Mouse (Mus musculus) heart, adult 2 months (tissue): ENCODE measurements at regions not wholly inside any gene's neighbourhood (a gene's known extent, or its start where the extent isn't known, plus 50 kb on each side); places are given as distances from the start of the nearest gene placed in this dataset.

Experiments
- CTCF ChIP-seq: fragments of 200-600 bp; IDR thresholded peaks from 2 replicates; pipeline ENCODE4 v1.8.1; 2022; ENCODE audit warnings: antibody characterized with exemption, mild to moderate bottlenecking, moderate library complexity
- EP300 ChIP-seq: fragments of 200-500 bp; IDR thresholded peaks from 2 replicates; pipeline ENCODE4 v1.6.1; 2011; ENCODE audit warnings: low read depth, low read length, control low read depth; ENCODE audit not compliant: insufficient read depth
- POLR2A ChIP-seq: fragments of 200-500 bp; IDR thresholded peaks from 2 replicates; pipeline ENCODE4 v1.6.1; 2011; ENCODE audit warnings: mild to moderate bottlenecking, low read depth, low read length, control low read depth; ENCODE audit not compliant: insufficient read depth

DNA sequence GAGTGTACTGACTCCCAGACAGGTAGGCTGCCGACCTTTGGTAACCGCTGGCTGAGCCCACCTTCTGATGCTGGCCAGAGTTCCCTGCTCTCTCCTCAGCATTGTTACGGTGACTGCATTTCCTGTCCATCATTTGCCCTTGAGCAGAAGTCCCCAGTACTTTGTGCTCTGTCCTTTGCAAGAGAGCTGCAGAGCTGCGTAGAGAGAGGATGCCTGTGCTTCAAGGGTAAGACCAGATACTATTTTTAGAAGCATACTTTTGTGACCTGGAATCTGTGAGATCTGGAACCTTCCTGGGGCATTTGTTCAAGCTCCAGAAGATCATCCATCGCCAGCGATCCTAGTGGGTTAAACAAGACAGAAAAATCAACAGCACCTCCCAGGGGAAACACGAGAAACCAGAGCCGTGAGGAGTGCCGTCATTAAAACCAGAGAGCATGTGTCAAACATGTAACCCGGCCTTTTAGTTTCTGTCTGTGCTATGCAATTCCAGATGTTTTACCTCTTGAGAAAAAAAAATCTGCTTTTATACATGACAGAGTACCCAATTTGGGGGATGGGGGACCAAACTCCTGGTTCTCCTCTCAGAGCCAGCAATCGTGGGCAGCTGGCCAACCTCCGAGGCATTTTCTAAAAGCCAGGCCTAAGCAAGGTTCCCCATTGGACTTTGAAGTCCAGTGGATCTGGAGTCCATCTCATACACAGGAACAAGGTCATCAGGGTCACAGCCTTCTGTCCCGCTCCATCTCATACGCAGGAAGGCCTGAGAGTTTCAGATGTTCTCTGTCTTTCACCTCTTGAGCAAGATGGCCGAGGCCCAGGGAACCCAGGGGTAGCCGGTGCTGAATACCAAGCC is 73.5 kb upstream of the Aldh1b1 start:
- TF ChIP-seq CTCF (no peak), POLR2A (no peak), EP300 (no peak)
